Comparison of ENCODE assay signal across 8 mouse cellular contexts in genomic region chr8:83668010-83668916, GRCm38 (mm10). TPM values are rescaled to one million over a fixed set of nuclear protein-coding genes. Genes with fewer than 3 reads are reported as not detected.
DNase-seq lines count a peak whose midpoint lies in the region; ATAC-seq and TF ChIP-seq lines count a peak whose summit lies in the region.

No protein-coding gene starts in this region.

- peak overlapping the region; percentile 26 for H3K4me3 ChIP-seq in intestine, postnatal 0 days (ENCODE audit: low read depth, low read length)
- H3K4me3 ChIP-seq in liver, postnatal 0 days (ENCODE audit: low read depth, low read length) = peak overlapping the region; percentile 10; the same call in 1 of the 2 replicates

- H3K9ac ChIP-seq in intestine, postnatal 0 days (ENCODE audit: low read depth, low read length) = 0 out of 2 replicates have a peak overlapping the region, but pooled peaks have one; percentile 34
- H3K9ac ChIP-seq in liver, postnatal 0 days (replicated peaks) = peak overlapping the region; percentile 30; the same call in 1 of the 2 replicates

- no peak for TF ChIP-seq EP300 in liver, postnatal 0 days (IDR thresholded peaks at IDR 0.05; ENCODE audit: low read depth)

- peak; percentile 38 for DNase-seq in right cerebral cortex, adult 18-20 months
- no peak for DNase-seq in right cerebral cortex, postnatal 36 days (ENCODE audit: low spot score in 2 of 2)
- peak; percentile 55 for DNase-seq in cerebellum, adult 9-10 months
- peak; percentile 80 for DNase-seq in forelimb bud, embryonic 11.5 days (ENCODE audit: low read depth, low spot score)
- DNase-seq in liver, postnatal 0 days = peak; percentile 60
- peak; percentile 81 for DNase-seq in thymus, postnatal 4 days

- no peak overlapping the region for H3K27ac ChIP-seq in intestine, postnatal 0 days (ENCODE audit: low read depth, low read length)
- no peak overlapping the region for H3K27ac ChIP-seq in liver, postnatal 0 days (ENCODE audit: low read depth)

- peak; percentile 91 for TF ChIP-seq CTCF in intestine, postnatal 0 days (IDR thresholded peaks at IDR 0.05; ENCODE audit: low read depth)
- peak; percentile 76 for TF ChIP-seq CTCF in liver, postnatal 0 days (IDR thresholded peaks at IDR 0.05; ENCODE audit: low read depth)

- no peaks in the 10 kb centered on the region for H3K9me3 ChIP-seq in intestine, postnatal 0 days (ENCODE audit: control insufficient read depth)
- H3K9me3 ChIP-seq in liver, postnatal 0 days (ENCODE audit: low read length) = no peaks in the 10 kb centered on the region

- 25% methylated on average over 80 of the region's 80 CpGs for WGBS in intestine, postnatal 0 days
- 36% methylated on average over 80 of the region's 80 CpGs for WGBS in liver, postnatal 0 days (ENCODE audit: insufficient replicate concordance)

- peaks cover 6% of the 10 kb centered on the region; the same call in 1 of the 2 replicates for H3K4me1 ChIP-seq in intestine, postnatal 0 days (replicated peaks; ENCODE audit: control insufficient read depth, insufficient read depth, low read length)
- H3K4me1 ChIP-seq in liver, postnatal 0 days (ENCODE audit: insufficient read depth) = peaks cover 18% of the 10 kb centered on the region

- H3K4me2 ChIP-seq in intestine, postnatal 0 days (replicated peaks; ENCODE audit: low read depth) = peak overlapping the region; percentile 63
- peak overlapping the region; percentile 65 for H3K4me2 ChIP-seq in liver, postnatal 0 days (ENCODE audit: low read depth, low read length)

- peak; percentile 46 for ATAC-seq in intestine, postnatal 0 days
- ATAC-seq in liver, postnatal 0 days = peak; percentile 30
- peak; percentile 21; the same call in 1 of the 2 replicates for ATAC-seq in neutrophil, adult 5-6 weeks (ENCODE audit: extremely low read depth, insufficient number of reproducible peaks, low FRiP score, poor library complexity, severe bottlenecking)

- H3K27me3 ChIP-seq in intestine, postnatal 0 days (replicated peaks; ENCODE audit: control insufficient read depth, insufficient read depth, low read length) = no peaks in the 10 kb centered on the region
- 0 out of 2 replicates have a peak, but pooled peaks cover 2% of the 10 kb centered on the region for H3K27me3 ChIP-seq in liver, postnatal 0 days (ENCODE audit: insufficient read depth, low read length)

- peaks cover 53% of the 10 kb centered on the region for H3K36me3 ChIP-seq in intestine, postnatal 0 days (ENCODE audit: control insufficient read depth, insufficient read depth)
- peaks cover 39% of the 10 kb centered on the region for H3K36me3 ChIP-seq in liver, postnatal 0 days (replicated peaks; ENCODE audit: insufficient read depth, low read length)

RNA-seq across cellular contexts. Expression of gene Ptger1, which starts 1.8 kb away (rescaled TPM):
- 1.1 and 1.2 TPM in 2 replicates for polyA plus RNA-seq in intestine, postnatal 0 days (2015; fragmentation: Nextera tagmentation; extraction: Ambion mirVana)
- polyA plus RNA-seq in liver, postnatal 0 days (2015; fragmentation: Nextera tagmentation; extraction: Ambion mirVana) = 0.12 and 0.16 TPM in 2 replicates
- 7.2 and 10.8 TPM in 2 replicates for total RNA-seq in neutrophil, adult 5-6 weeks (2017)

RNA-seq across cellular contexts. Expression of gene Gipc1, which starts 15.8 kb away (rescaled TPM):
- 76.1 and 79.3 TPM in 2 replicates for polyA plus RNA-seq in intestine, postnatal 0 days (2015; fragmentation: Nextera tagmentation; extraction: Ambion mirVana)
- 44.4 and 46.1 TPM in 2 replicates for polyA plus RNA-seq in liver, postnatal 0 days (2015; fragmentation: Nextera tagmentation; extraction: Ambion mirVana)
- total RNA-seq in neutrophil, adult 5-6 weeks (2017) = 7.4 and 9.8 TPM in 2 replicates

RNA-seq across cellular contexts. Expression of gene Pkn1, which starts 30.7 kb away (rescaled TPM):
- polyA plus RNA-seq in intestine, postnatal 0 days (2015; fragmentation: Nextera tagmentation; extraction: Ambion mirVana) = 37.0 and 40.2 TPM in 2 replicates
- polyA plus RNA-seq in liver, postnatal 0 days (2015; fragmentation: Nextera tagmentation; extraction: Ambion mirVana) = 8.5 TPM in 2 replicates
- total RNA-seq in neutrophil, adult 5-6 weeks (2017) = 321 and 387 TPM in 2 replicates

RNA-seq across cellular contexts. Expression of gene Ddx39, which starts 46.7 kb away (rescaled TPM):
- 69.8 and 75.5 TPM in 2 replicates for polyA plus RNA-seq in intestine, postnatal 0 days (2015; fragmentation: Nextera tagmentation; extraction: Ambion mirVana)
- polyA plus RNA-seq in liver, postnatal 0 days (2015; fragmentation: Nextera tagmentation; extraction: Ambion mirVana) = 68.5 and 80.9 TPM in 2 replicates
- total RNA-seq in neutrophil, adult 5-6 weeks (2017) = 47.5 and 56.8 TPM in 2 replicates

Comparison
In these comparisons a context has a peak if more than half of its experiments do, and no peak if none do; other contexts are left out.
1. DNase-seq: peak in right cerebral cortex, adult 18-20 months (single experiment), cerebellum, adult 9-10 months (single experiment), forelimb bud, embryonic 11.5 days (single experiment), liver, postnatal 0 days (single experiment) and thymus, postnatal 4 days (single experiment); none in right cerebral cortex, postnatal 36 days (0 of 2).
2. Peak in every context shown above with its lines, with median percentiles within 50 percentile points of each other: ATAC-seq.